Mouse (Mus musculus) spleen, adult 2 months (tissue): ENCODE results near the gene Tinagl1.

Source experiments
- CTCF ChIP-seq: fragments of 200-500 bp; IDR thresholded peaks from 2 replicates; pipeline ENCODE4 v1.5.1; 2011; ENCODE audit warnings: mild to moderate bottlenecking, inconsistent platforms; ENCODE audit not compliant: insufficient read depth, insufficient read length, insufficient replicate concordance; ENCODE audit errors: extremely low read depth
- POLR2A ChIP-seq: fragments of 200-500 bp; IDR thresholded peaks from 2 replicates; pipeline ENCODE4 v1.6.1; 2011; ENCODE audit warnings: low read depth, low read length, inconsistent platforms

DNA sequence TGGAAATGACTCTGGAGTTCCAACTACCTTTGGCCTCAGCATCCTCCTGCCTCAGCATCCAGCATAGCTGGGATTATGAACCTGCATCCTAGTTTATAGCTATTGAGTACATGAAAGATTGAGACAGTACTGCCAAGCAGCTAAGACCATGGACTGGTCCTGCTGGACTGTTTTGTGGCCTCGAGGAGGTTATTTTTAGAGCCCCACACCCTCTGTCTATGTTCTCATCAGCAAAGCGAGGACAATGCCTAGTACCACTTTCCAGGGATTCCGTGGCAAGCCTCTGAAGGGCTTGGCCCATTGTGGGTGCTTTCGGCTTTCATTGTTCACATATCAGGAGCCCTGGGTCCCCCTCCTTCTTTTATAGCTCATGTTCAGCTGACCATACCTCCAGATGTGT, 4.6 kb downstream of the Tinagl1 start:
- TF ChIP-seq CTCF (no peak), POLR2A (no peak)
